Mouse (Mus musculus) ES-Bruce4 (cell line): ENCODE measurements around the gene Heatr4. TPM values are rescaled to one million over a fixed set of nuclear protein-coding genes. Genes with fewer than 3 reads are reported as not detected.

Source experiments
- H3K27ac ChIP-seq: 2 replicates; pipeline ENCODE4 v1.5.1; 2012; ENCODE audit warnings: low read length, inconsistent platforms; ENCODE audit not compliant: insufficient read depth
- H3K27me3 ChIP-seq: 2 replicates; pipeline ENCODE4 v1.6.1; 2012; ENCODE audit warnings: mild to moderate bottlenecking, low read length, inconsistent platforms; ENCODE audit not compliant: control insufficient read depth, poor library complexity, insufficient read depth, severe bottlenecking
- H3K36me3 ChIP-seq: 2 replicates; pipeline ENCODE4 v1.6.1; 2012; ENCODE audit warnings: inconsistent platforms, mild to moderate bottlenecking, low read length, moderate library complexity; ENCODE audit not compliant: control insufficient read depth, poor library complexity, insufficient read depth, severe bottlenecking
- H3K4me1 ChIP-seq: one replicate; pipeline ENCODE4 v1.8.1; 2011; ENCODE audit warnings: low read length; ENCODE audit not compliant: control insufficient read depth, insufficient read depth
- H3K4me3 ChIP-seq: 2 replicates; pipeline ENCODE4 v1.5.1; 2011; ENCODE audit warnings: low read depth, mild to moderate bottlenecking, low read length
- H3K9ac ChIP-seq: 2 replicates; pipeline ENCODE4 v1.6.1; 2012; ENCODE audit warnings: low read depth, mild to moderate bottlenecking, inconsistent platforms; ENCODE audit not compliant: poor library complexity, severe bottlenecking
- H3K9me3 ChIP-seq: replicated peaks from 2 replicates; pipeline ENCODE4 v1.6.1; 2012; ENCODE audit warnings: mild to moderate bottlenecking, low read length, inconsistent platforms; ENCODE audit not compliant: control insufficient read depth, poor library complexity, insufficient read depth, severe bottlenecking
- CTCF ChIP-seq: IDR thresholded peaks from one replicate; pipeline ENCODE4 v1.8.1; 2011; ENCODE audit warnings: low read depth, low read length
- EP300 ChIP-seq: IDR thresholded peaks from 2 replicates; pipeline ENCODE4 v1.6.1; 2011; ENCODE audit warnings: low read depth, low read length; ENCODE audit not compliant: insufficient read depth
- POLR2A ChIP-seq: IDR thresholded peaks from one replicate; pipeline ENCODE4 v1.8.1; 2011; ENCODE audit warnings: low read length; ENCODE audit not compliant: insufficient read depth
- polyA plus RNA-seq: library from polyadenylated mRNA; stranded (reverse); fragments of >200 nt; gene quantifications from 2 replicates; pipeline ENCODE4 v1.2.4, GENCODE M21; 2011; ENCODE audit warnings: low read depth; ENCODE audit not compliant: missing spikeins, insufficient read depth, insufficient read length

The Heatr4 gene
- polyA plus RNA-seq, 1 experiment, result not detected

DNA sequence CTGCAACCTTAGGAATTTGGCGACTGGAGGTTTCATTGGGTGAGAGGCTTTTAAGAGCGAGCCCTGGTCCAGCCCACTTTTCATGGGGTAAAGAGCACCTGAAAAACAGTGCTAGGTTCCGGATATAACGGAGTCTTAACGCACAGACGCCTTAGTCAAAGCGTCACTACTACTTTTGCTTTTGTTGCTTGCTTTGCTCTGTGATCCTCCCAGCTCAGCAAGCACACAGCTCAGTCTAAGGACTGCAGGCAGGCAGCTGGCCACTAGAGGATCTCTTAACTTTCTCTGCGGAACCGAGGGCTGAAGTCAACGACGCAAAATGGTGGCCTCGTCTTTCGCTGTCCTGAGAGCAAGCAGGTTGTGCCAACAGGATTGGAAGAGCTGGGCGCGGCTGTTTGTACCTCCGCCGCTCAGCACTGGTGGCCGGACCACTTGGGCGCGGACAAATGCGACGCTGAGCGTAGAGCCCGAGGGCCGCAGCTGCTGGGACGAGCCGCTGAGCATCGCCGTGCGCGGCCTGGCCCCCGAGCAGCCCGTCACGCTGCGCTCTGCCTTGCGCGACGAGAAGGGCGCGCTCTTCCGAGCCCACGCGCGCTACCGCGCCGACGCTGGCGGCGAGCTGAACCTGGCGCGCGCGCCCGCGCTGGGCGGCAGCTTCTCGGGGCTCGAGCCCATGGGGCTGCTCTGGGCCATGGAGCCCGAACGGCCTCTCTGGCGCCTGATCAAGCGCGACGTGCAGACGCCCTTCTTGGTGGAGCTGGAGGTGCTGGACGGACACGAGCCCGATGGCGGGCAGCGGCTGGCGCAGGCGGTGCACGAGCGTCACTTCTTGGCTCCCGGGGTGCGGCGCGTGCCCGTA lies 3.2 kb upstream of the Heatr4 start, which contains the start of gene Acot2:
TSS of gene Acot2 (plus strand) at position 279 of the 859 bp plus-strand sequence.
- no peaks in the 10 kb centered on the region for H3K9me3 ChIP-seq
- peak within 1 kb of the TSS; percentile 68 for H3K9ac ChIP-seq
- TF ChIP-seq POLR2A (no peak), CTCF (peak; percentile 21)
- no peak within 1 kb of the TSS for H3K27ac ChIP-seq
- no peaks in the 10 kb centered on the region for H3K36me3 ChIP-seq
- H3K4me3 ChIP-seq, result peak within 1 kb of the TSS; percentile 70
- no peaks in the 10 kb centered on the region for H3K27me3 ChIP-seq
- H3K4me1 ChIP-seq, result no peaks in the 10 kb centered on the region

DNA sequence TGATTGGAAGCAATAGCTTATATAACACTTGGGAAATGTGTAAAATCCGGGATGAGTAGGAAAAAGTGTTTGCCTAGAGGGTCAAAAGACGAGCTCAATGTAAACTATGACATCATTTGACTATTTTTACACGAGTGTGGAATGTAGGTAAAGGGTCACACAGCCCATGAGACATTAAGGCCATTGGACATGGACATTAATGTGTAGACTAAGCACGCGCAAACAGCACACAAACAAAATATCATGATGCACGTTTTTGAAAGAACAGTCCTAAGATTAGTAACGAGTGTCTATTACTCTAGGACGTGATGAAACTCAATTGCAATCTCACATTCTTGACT lies 2.6 kb upstream of the Heatr4 start:
- no peak for TF ChIP-seq CTCF
- no peak for TF ChIP-seq POLR2A
- no peak for TF ChIP-seq EP300
- H3K9ac ChIP-seq, result no peak overlapping the region
- no peaks in the 10 kb centered on the region for H3K36me3 ChIP-seq
- H3K27me3 ChIP-seq, result no peaks in the 10 kb centered on the region
- H3K9me3 ChIP-seq, result no peaks in the 10 kb centered on the region
- no peak overlapping the region for H3K27ac ChIP-seq
- no peak overlapping the region for H3K4me3 ChIP-seq
- no peaks in the 10 kb centered on the region for H3K4me1 ChIP-seq

DNA sequence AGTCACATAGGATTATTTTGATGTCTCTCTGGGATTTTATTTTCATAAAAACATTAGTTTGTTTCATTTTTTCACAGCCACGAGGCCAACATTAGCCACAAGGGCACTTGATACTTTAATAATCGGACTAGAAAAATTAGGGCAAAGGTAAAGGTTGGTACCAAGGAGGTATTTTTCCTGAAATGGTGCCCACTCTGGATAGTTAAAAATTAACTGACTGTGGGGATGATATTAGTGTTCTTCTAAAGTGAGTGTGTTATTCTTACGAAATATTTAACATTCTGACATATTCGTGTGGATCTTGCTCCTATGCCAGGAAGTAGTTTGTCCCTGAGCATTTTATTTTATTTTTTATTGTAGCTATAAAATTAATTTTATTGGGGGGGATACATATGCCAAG lies 3.0 kb downstream of the Heatr4 start:
- Histone ChIP-seq H3K9ac (no peak overlapping the region), H3K4me1 (no peaks in the 10 kb centered on the region), H3K4me3 (no peak overlapping the region), H3K9me3 (no peaks in the 10 kb centered on the region), H3K27ac (no peak overlapping the region), H3K27me3 (no peaks in the 10 kb centered on the region), H3K36me3 (no peaks in the 10 kb centered on the region)
- TF ChIP-seq POLR2A (no peak), EP300 (no peak), CTCF (no peak)

DNA sequence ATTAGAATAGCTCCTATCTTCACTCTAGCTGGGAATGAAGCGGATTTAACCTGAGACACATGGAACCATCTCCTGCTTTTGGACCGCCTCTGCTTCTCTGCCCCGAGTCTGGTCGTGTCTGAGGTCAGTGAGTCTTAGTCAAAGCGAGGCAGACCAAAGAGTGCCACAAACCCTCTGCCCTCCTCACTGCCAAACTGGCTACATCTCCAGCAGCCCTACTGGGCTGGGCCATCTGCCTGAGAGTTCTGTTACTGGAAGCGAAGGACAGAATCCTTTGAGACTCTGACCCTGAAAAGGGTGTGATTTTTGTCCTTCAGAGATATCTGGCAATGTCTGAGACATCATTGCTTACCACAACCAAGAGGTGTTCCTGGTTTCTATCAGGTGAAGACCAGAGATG lies 5.8 kb downstream of the Heatr4 start:
- H3K9me3 ChIP-seq, result no peaks in the 10 kb centered on the region
- H3K9ac ChIP-seq, result no peak overlapping the region
- no peaks in the 10 kb centered on the region for H3K27me3 ChIP-seq
- H3K36me3 ChIP-seq, result no peaks in the 10 kb centered on the region
- TF ChIP-seq POLR2A (no peak), EP300 (no peak), CTCF (no peak)
- H3K4me1 ChIP-seq, result no peaks in the 10 kb centered on the region
- H3K27ac ChIP-seq, result no peak overlapping the region
- H3K4me3 ChIP-seq, result no peak overlapping the region

DNA sequence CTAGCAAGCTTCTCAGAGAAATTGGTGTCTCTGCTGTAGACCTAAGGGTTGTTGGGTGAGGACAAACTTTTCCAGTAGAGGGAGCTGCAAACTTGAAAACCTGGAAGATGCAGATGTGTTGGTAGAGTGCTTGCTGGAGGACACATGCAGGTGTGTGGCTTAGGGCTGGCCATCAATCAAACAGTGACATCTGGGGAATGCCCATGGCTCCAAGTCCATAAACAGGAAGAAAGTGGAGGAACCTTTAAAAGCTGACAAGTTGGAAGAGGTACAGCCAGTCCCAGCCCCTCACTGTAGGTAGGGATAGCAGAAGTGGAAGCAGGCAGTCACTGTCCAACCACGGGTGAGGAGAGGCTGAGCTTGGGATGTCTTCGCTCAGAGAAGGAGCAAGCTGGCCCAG lies 12.5 kb downstream of the Heatr4 start:
- Histone ChIP-seq H3K9ac (no peak overlapping the region), H3K36me3 (no peaks in the 10 kb centered on the region), H3K9me3 (no peaks in the 10 kb centered on the region), H3K27ac (no peak overlapping the region), H3K4me1 (no peaks in the 10 kb centered on the region), H3K27me3 (no peaks in the 10 kb centered on the region), H3K4me3 (no peak overlapping the region)
- no peak for TF ChIP-seq POLR2A
- no peak for TF ChIP-seq EP300
- peak; percentile 44 for TF ChIP-seq CTCF

DNA sequence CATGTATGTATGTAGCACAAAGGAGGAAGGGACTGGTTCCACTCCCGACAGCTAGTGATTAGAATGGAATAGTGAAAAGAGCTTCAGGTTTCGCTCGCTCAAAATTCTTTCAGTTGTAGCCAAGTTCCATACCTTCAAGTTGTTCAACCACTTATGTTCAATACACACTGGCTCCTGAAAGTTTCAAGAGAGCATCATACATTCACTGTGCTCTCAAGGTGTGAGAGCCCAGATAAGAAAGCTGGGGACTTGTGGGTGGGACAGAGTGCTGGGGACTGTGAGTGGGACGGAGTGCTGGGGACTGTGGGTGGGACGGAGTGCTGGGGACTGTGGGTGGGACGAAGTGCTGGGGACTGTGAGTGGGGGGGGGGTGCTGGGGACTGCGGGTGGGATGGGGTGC lies 19.4 kb downstream of the Heatr4 start:
- TF ChIP-seq EP300, result no peak
- Histone ChIP-seq H3K27me3 (no peaks in the 10 kb centered on the region), H3K27ac (no peak overlapping the region), H3K4me3 (no peak overlapping the region), H3K9ac (no peak overlapping the region), H3K9me3 (no peaks in the 10 kb centered on the region), H3K36me3 (no peaks in the 10 kb centered on the region), H3K4me1 (no peaks in the 10 kb centered on the region)
